Mouse (Mus musculus) G1E-ER4 (cell line): ENCODE results near the gene Slc25a11. TPM values are rescaled to one million over a fixed set of nuclear protein-coding genes. Genes with fewer than 3 reads are reported as not detected.

Experiments
- GATA1 ChIP-seq: IDR thresholded peaks from one replicate; pipeline ENCODE4 v1.8.0; 2012; ENCODE audit warnings: low read length, inconsistent platforms
- polyA plus RNA-seq: library from polyadenylated mRNA; stranded (reverse); fragments of >175 nt; gene quantifications from 2 replicates; pipeline ENCODE4 v1.2.3, GENCODE M21; 2012

The Slc25a11 gene
- polyA plus RNA-seq, 1 experiment = 132 TPM

DNA sequence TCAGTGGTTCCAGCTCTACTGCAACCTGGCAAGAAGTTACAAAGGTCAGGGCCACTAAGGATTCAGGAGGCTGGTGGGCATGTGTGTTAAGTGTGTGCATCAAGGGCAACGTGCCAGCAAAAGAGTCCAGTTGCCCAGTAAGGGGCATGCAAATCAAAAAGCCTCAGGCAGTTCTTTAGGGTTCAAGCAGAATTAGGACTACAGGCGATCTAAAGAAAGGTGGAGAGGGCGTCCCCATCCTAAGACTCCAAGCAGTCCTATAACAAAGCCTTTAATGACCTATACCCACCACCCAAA is 1.1 kb downstream of the Slc25a11 start:
- TF ChIP-seq GATA1 = no peak

GRCm38 (mm10) chr11:70645461-70646258 is 1.6 kb downstream of the Slc25a11 start:
- no peak for TF ChIP-seq GATA1

DNA sequence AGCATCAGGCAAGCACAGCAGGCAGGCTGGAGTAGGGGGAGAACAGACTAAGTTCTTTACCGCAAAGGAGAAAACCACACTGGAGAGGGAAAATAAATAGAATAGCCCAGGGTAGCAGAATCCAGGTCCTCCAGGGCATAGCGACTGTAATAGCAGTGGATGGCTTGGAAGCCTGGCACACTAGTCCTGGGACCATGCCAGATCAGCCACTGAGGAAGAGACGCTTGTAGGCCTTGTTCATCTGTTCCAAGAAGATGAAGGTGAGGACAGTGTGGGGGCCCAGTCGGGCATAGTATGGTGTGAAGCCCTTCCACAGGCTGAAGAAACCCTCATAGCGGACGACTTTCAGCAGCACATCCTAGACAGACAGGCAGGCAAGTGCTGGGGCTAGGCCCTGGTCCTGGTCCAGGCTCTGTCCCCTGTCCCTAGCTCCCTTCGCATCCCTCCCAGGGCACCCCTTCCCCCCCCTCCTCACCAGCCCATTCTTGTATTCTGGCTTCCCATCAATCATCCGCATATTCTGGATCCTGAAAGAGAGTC is 2.6 kb downstream of the Slc25a11 start:
- TF ChIP-seq GATA1 = no peak

DNA sequence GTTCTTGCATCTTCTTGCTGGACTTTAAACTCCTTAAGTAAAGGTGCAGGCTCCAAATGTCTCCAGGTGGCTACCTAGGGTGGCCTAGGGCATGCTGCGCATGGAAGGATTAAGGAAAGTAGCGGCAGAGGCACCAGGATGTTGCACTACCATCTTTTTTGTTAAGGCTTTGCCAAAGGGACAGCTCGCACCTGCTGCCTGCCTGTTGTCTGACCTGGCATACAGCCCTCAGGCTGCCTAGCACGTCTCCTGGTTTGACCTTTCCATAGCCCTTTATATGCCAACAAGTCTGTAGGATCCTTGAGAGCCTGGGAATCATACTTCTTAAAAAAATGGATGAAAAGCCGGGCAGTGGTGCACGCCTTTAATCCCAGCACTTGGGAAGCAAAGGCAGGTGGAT is 4.2 kb downstream of the Slc25a11 start:
- TF ChIP-seq GATA1 = no peak

- no peak for TF ChIP-seq GATA1
Measured at GRCm38 (mm10) chr11:70641241-70641640, 6.0 kb downstream of the Slc25a11 start.

DNA sequence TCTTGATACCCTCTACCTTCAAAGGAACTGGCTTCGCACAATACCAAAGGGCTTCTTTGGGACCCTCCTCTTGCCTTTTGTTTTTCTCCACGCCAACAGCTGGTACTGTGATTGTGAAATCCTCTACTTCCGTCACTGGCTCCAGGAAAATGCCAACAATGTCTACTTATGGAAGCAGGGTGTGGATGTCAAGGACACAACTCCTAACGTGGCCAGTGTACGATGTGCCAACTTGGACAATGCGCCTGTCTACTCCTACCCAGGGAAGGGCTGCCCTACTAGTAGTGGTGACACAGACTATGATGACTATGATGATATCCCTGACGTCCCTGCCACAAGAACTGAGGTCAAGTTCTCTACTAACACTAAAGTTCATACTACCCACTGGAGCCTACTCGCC is 7.3 kb downstream of the Slc25a11 start:
- TF ChIP-seq GATA1 = no peak

GRCm38 (mm10) chr11:70638714-70639278 is 8.5 kb downstream of the Slc25a11 start, which contains the start of gene Gp1ba:
TSS of gene Gp1ba (plus strand) at chr11:70639122.
- TF ChIP-seq GATA1 = peak; percentile 99

DNA sequence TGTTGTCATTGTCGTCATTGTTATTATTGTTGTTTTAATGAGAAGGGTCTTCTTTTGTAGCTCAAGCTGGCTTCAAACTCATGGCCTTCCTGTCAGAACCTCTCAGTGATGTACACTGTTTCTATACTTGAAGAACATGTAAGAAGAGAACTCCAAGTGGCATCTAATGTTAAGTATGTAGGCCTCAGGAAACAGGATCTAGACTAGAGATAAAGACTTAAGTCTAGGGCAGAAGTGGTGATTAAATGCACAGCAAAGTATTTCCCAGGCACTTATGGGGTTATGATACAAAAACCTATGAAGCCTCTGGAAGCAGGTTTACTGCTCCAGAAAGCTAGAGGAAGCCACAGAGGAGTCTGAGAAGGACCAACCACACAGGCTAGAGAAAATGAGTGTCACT is 9.0 kb downstream of the Slc25a11 start:
- TF ChIP-seq GATA1 = no peak

- no peak for TF ChIP-seq GATA1
Measured at GRCm38 (mm10) chr11:70637764-70638163, 9.5 kb downstream of the Slc25a11 start.

- no peak for TF ChIP-seq GATA1
Measured at GRCm38 (mm10) chr11:70635601-70636000, 11.7 kb downstream of the Slc25a11 start.

DNA sequence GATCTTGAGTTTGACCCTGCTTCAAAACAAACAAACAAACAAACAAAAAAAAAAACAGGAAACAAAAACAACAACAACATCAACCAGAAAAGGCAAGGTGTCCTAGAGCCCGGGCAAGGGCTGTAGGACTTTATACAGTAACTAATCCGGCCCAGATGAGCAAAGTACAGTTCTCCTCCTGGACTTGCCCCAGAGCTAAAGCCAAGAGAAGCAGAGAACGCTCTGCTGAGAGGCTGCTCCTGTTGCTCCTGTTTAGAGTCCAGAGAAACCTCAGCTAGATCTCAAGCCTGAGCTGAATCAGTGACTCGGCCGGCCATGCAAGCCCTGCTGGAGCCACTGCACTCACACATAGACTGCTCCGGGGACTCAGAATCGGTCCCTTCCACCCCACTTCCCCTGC is 17.1 kb downstream of the Slc25a11 start:
- TF ChIP-seq GATA1 = no peak

DNA sequence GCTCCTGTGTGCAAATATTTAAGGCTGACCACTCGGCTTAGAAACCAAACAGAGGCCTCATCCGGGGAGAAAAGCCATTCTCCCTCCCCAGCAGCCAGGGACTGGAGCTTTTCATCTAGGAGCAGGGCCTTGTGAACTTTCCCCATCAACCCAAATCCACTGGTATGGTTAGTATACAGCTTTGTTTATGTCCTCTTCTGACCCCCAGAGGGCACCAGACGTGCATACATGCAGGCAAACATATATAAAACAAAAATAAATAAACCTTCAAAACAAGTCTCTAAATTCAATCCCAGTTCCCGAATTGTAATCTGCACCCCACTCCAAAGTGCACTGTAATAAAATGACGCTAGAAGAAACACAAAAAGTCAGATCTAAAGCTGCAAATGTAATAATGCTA is 17.7 kb downstream of the Slc25a11 start:
- no peak for TF ChIP-seq GATA1

DNA sequence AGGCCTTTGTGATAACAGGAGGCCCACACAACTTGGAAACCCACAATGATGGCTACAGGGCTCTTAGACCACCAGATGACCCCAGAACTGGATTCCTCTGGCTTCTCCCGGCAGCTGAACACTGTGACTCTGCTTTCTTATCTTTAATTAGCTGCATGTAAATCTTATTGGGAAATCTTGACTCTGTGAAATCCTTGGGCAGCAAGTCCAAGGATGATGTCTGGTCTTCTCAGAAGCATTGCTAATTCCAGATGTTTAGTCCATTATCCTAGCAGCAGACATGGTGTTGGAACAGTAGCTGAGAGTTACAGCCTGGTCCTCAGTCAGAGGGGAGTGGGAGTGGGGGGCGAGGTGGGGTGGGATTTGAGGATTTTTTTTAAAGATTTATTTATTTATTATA is 18.8 kb downstream of the Slc25a11 start:
- no peak for TF ChIP-seq GATA1

GRCm38 (mm10) chr11:70626877-70627276 is 20.4 kb downstream of the Slc25a11 start:
- TF ChIP-seq GATA1 = no peak

DNA sequence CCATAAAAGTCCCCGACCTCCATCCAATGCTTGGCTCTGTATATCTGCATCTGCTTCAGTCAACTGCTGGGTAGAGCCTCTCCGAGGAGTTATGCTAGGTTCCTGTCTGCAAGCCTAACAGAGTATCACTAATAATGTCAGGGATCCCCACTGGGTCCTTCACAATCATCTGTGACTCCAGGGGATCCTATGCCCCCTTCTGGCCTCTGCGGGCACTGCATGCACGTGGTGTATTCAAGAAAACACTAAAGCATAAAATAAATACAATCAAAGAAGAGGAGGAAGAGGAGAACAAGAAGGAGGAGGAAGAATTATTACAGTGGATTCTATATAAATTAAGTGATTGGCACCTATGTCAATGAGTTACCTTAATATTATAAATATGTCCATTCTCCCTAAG is 21.8 kb downstream of the Slc25a11 start:
- TF ChIP-seq GATA1 = no peak

- TF ChIP-seq GATA1 = no peak
Measured at GRCm38 (mm10) chr11:70623053-70623742, 24.1 kb downstream of the Slc25a11 start.
